Mouse (Mus musculus) T-cell, adult 66 days (primary cell): Measurements from ENCODE around the gene 1700001L19Rik. TPM values are rescaled to one million over a fixed set of nuclear protein-coding genes. Genes with fewer than 3 reads are reported as not detected.

ENCODE experiments used
- total RNA-seq, 2 experiments: library from RNA; stranded (reverse); gene quantifications; 3 replicates in 1 of 2; 4 replicates in 1 of 2; pipeline ENCODE4 v1.2.4; 2023

The 1700001L19Rik gene
- not detected for total RNA-seq

DNA sequence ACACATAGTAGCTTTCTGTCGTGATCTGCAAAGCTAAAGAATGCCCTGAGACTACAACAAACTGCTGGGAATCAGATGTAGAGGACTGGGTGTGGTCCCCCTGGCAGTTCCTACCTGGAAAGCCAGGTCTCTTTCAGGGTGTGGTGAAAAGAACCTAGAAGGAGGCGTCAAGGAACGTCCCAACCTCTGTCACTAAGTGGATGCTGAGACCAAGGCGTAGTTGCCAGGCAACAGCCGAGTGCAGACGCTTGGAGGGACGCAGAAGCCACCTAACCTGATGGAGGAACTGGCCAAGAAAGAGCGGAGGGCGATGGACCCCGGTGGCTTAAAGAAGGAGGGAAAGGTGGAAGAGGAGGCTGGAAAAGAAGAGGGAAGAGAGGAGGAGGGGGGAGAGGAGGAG, at the start of gene 1700001L19Rik:
Gene 1700001L19Rik, plus strand, starts transcription at position 223 of the 400 bp plus-strand sequence.

DNA sequence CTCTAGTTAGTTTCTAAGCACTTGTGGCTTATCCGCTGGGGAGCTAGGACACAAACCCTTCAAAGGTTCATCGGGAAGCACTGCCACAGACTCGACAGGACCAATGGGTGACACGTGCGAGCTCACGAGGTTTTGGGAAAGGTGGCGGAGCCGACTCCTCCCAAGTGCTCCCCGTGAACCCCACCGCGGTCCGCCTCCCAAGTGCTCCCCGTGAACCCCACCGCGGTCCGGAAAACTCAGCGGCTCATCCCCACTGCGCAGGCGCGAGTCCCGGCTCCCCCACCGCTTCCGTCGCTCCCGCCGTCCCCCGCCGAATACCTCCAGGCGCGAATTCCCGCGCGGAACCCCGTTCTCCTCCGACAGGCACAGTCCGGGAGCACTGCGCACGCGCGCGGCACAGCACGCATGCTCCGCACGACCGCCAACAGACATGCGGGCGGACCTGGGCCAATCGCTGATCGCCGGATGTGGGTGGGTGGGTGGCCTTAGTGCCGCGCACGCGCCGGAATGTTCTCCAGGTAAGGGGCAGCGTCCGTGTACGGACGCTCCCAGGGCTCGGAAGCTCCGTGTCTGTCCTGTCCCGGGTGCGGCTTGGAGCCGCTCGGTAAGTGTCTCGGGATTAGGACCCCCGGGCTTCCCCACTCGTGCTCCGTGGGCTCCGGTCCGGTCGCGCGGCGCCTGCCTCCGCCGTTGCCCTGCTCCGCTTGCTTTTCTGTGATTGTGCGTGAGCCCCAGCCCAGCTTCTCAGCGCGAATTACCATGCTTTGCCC, 15.3 kb upstream of the 1700001L19Rik start, which contains the start of the genes Mtrr and Fastkd3:
Gene Mtrr, minus strand, starts transcription at position 403 of the 770 bp plus-strand sequence.
Gene Fastkd3, plus strand, starts transcription at position 488 of the 770 bp plus-strand sequence.

Other genes with a start within 250 kb of the 1700001L19Rik start
- gene Mtrr, start 15.3 kb upstream of the 1700001L19Rik start, total RNA-seq: 10 to 100 TPM; 20.3 to 22.3 TPM
- 10 to 100 TPM in 1 of 2 experiments, 1 to 10 TPM in 1; 9.2 to 14.7 TPM for gene Fastkd3, start 15.2 kb upstream of the 1700001L19Rik start, total RNA-seq